Mouse (Mus musculus): Measurements from ENCODE around the gene Adgrl2.

DNA sequence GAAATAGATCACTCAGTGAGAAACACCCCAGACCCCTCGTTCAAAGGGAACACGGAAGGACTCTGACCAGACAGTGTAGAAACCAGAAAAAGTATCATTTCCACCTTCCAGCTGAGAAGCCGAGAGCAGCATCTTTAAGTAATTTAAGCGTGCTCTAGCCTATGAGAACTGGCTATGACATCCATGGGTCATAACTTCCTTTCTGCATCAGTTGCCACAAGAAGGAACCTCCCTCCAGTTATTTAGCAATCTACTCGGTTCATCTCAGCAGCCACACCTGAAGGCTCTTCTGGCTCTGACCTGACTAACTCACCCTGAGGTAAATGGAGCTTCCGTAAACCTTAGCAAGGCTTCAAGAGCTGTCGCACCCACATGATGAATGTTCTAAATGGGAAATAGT, 72.5 kb downstream of the Adgrl2 start:
- no peak for TF ChIP-seq POLR2A (IDR thresholded peaks at IDR 0.05; ENCODE audit: borderline replicate concordance, control insufficient read depth, low read depth, low read length)
- no peak for TF ChIP-seq CTCF (IDR thresholded peaks at IDR 0.05; ENCODE audit: control insufficient read depth, insufficient read depth, low read length)

Data from bone marrow, adult 2 months (tissue).